Comparison of ENCODE assay signal across 8 mouse cellular contexts in the genomic region with DNA sequence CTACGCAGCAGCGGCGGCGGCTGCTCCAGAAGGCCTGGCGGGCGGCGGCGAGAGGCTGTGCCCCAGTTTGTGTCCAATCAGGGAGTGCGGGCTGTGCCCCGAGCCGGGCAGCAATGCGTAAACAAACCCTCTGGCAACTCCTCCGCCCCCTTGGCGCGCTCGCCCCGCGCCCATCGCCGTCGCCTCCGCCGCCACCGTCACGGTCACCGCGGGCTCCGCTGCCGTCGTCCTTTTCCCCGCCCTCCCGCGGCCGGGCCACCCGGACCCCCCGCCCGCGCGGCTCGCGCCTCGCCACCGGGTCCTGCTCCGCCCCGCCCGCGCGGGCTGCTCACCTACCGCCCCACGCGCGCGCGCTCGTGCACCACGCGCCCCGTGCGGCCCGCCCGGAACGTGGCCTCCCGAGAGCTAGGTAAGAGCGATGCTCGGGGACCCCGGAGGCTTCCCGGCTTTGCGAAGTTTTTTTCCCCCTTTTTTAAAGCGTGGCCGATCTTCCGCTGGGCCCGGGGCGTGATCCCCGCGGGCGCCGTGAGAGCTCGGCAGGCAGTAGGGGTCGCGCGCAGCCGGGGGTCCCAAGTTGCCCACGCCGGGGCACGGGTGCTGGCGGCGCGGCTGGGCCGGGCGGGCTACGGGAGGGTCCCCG. TPM values are rescaled to one million over a fixed set of nuclear protein-coding genes. Genes with fewer than 3 reads are reported as not detected.
A peak's percentile ranks its signal among the peaks of the same experiment; 100 is the strongest.
DNase-seq lines count a peak whose midpoint lies in the region; ATAC-seq and TF ChIP-seq lines count a peak whose summit lies in the region.

A gene (plus strand): TSS at position 149 of the 640 bp plus-strand sequence.

- WGBS in forebrain, embryonic 12.5 days, result under 1% methylated on average over 68 of the region's 92 CpGs
- WGBS in heart, postnatal 0 days, result under 1% methylated on average over 82 of the region's 92 CpGs
- WGBS in liver, embryonic 15.5 days (ENCODE audit: insufficient replicate concordance), result 1% methylated on average over 87 of the region's 92 CpGs
- WGBS in stomach, embryonic 14.5 days, result 0% methylated on average over 85 of the region's 92 CpGs

- H3K4me3 ChIP-seq in C2C12 (ENCODE audit: insufficient read depth, poor library complexity, severe bottlenecking), result peak within 1 kb of the TSS; percentile 65
- H3K4me3 ChIP-seq in brown adipose tissue, adult 24 weeks (ENCODE audit: insufficient read depth, low read depth, low read length), result peak within 1 kb of the TSS; percentile 85
- peak within 1 kb of the TSS; percentile 79 for H3K4me3 ChIP-seq in forebrain, embryonic 12.5 days (replicated peaks)
- H3K4me3 ChIP-seq in heart, postnatal 0 days (ENCODE audit: low read depth, low read length), result peak within 1 kb of the TSS; percentile 80
- H3K4me3 ChIP-seq in liver, embryonic 15.5 days (replicated peaks), result peak within 1 kb of the TSS; percentile 62
- peak within 1 kb of the TSS; percentile 70 for H3K4me3 ChIP-seq in stomach, embryonic 14.5 days (ENCODE audit: low read depth, low read length)

- H3K9ac ChIP-seq in forebrain, embryonic 12.5 days, result peak within 1 kb of the TSS; percentile 65
- H3K9ac ChIP-seq in heart, postnatal 0 days (replicated peaks; ENCODE audit: low read depth, low read length), result peak within 1 kb of the TSS; percentile 85
- H3K9ac ChIP-seq in liver, embryonic 15.5 days, result peak within 1 kb of the TSS; percentile 40; the same call in 1 of the 2 replicates
- peak within 1 kb of the TSS; percentile 36 for H3K9ac ChIP-seq in stomach, embryonic 14.5 days (replicated peaks; ENCODE audit: low read depth, low read length)

- no peaks in the 10 kb centered on the region for H3K4me1 ChIP-seq in brown adipose tissue, adult 24 weeks (ENCODE audit: control insufficient read depth, insufficient read depth, insufficient read length, low read length)
- peaks cover 5% of the 10 kb centered on the region for H3K4me1 ChIP-seq in forebrain, embryonic 12.5 days
- H3K4me1 ChIP-seq in heart, postnatal 0 days (ENCODE audit: control insufficient read depth, insufficient read depth), result no peaks in the 10 kb centered on the region
- peaks cover 7% of the 10 kb centered on the region for H3K4me1 ChIP-seq in liver, embryonic 15.5 days (replicated peaks)
- H3K4me1 ChIP-seq in stomach, embryonic 14.5 days (ENCODE audit: control insufficient read depth, insufficient read depth, low read length), result no peaks in the 10 kb centered on the region

- peak; percentile 84 for ATAC-seq in forebrain, embryonic 12.5 days (ENCODE audit: low FRiP score)
- ATAC-seq in heart, postnatal 0 days (ENCODE audit: insufficient read depth, low read depth), result peak; percentile 87
- peak; percentile 67 for ATAC-seq in liver, embryonic 15.5 days (ENCODE audit: insufficient read depth)
- ATAC-seq in stomach, embryonic 14.5 days (ENCODE audit: insufficient number of reproducible peaks, insufficient read depth, low FRiP score, low read depth), result peak; percentile 81

- no peaks in the 10 kb centered on the region for H3K36me3 ChIP-seq in C2C12 (ENCODE audit: control insufficient read depth, insufficient read depth)
- H3K36me3 ChIP-seq in forebrain, embryonic 12.5 days (replicated peaks), result no peaks in the 10 kb centered on the region
- no peaks in the 10 kb centered on the region for H3K36me3 ChIP-seq in heart, postnatal 0 days (replicated peaks; ENCODE audit: control insufficient read depth, insufficient read depth, low read length)
- H3K36me3 ChIP-seq in liver, embryonic 15.5 days (replicated peaks), result no peaks in the 10 kb centered on the region
- no peaks in the 10 kb centered on the region for H3K36me3 ChIP-seq in stomach, embryonic 14.5 days (ENCODE audit: control insufficient read depth, insufficient read depth, low read length)

- peak within 1 kb of the TSS; percentile 99 for H3K4me2 ChIP-seq in forebrain, embryonic 12.5 days
- peak within 1 kb of the TSS; percentile 94 for H3K4me2 ChIP-seq in heart, postnatal 0 days (ENCODE audit: low read depth, low read length)
- H3K4me2 ChIP-seq in liver, embryonic 15.5 days, result peak within 1 kb of the TSS; percentile 87
- H3K4me2 ChIP-seq in stomach, embryonic 14.5 days (replicated peaks; ENCODE audit: low read depth, low read length), result peak within 1 kb of the TSS; percentile 99

- H3K27me3 ChIP-seq in C2C12 (ENCODE audit: control insufficient read depth, insufficient read depth, insufficient read length), result no peaks in the 10 kb centered on the region
- H3K27me3 ChIP-seq in forebrain, embryonic 12.5 days, result peaks cover 44% of the 10 kb centered on the region
- no peaks in the 10 kb centered on the region; the same call in 1 of the 2 replicates for H3K27me3 ChIP-seq in heart, postnatal 0 days (ENCODE audit: control insufficient read depth, insufficient read depth, low read length)
- H3K27me3 ChIP-seq in liver, embryonic 15.5 days, result peaks cover 65% of the 10 kb centered on the region
- peaks cover 14% of the 10 kb centered on the region; the same call in 1 of the 2 replicates for H3K27me3 ChIP-seq in stomach, embryonic 14.5 days (ENCODE audit: control insufficient read depth, insufficient read depth, low read length)

- peak within 1 kb of the TSS; percentile 89 for H3ac ChIP-seq in C2C12 (ENCODE audit: control insufficient read depth, insufficient read length, low read depth)

- peaks cover 52% of the 10 kb centered on the region for H3K79me2 ChIP-seq in C2C12 (ENCODE audit: control insufficient read depth, insufficient read depth)

- DNase-seq in heart, postnatal 0 days (ENCODE audit: low spot score), result peak; percentile 78
- DNase-seq in kidney, postnatal 36 days, result peak; percentile 82 to 89
- peak; percentile 70 for DNase-seq in neural tube, embryonic 10.5 days (ENCODE audit: extremely low spot score, low spot score)

- no peak for TF ChIP-seq CTCF in C2C12 (IDR thresholded peaks at IDR 0.05; ENCODE audit: control insufficient read depth, insufficient read depth, insufficient read length)
- TF ChIP-seq CTCF in heart, postnatal 0 days (IDR thresholded peaks at IDR 0.05; ENCODE audit: low read depth), result no peak

- no peaks in the 10 kb centered on the region for H3K9me3 ChIP-seq in forebrain, embryonic 12.5 days
- no peaks in the 10 kb centered on the region for H3K9me3 ChIP-seq in heart, postnatal 0 days (replicated peaks; ENCODE audit: control insufficient read depth, low read length)
- H3K9me3 ChIP-seq in liver, embryonic 15.5 days (replicated peaks), result no peaks in the 10 kb centered on the region
- H3K9me3 ChIP-seq in stomach, embryonic 14.5 days (ENCODE audit: control insufficient read depth, low read depth, low read length), result no peaks in the 10 kb centered on the region

- no peak for TF ChIP-seq EP300 in heart, postnatal 0 days (IDR thresholded peaks at IDR 0.05; ENCODE audit: low read depth)

- H3K27ac ChIP-seq in brown adipose tissue, adult 24 weeks (replicated peaks; ENCODE audit: low read depth, low read length), result 0 out of 2 replicates have a peak within 1 kb of the TSS, but pooled peaks have one; percentile 12
- no peak within 1 kb of the TSS for H3K27ac ChIP-seq in forebrain, embryonic 12.5 days
- peak within 1 kb of the TSS; percentile 94 for H3K27ac ChIP-seq in heart, postnatal 0 days (ENCODE audit: low read depth)
- no peak within 1 kb of the TSS for H3K27ac ChIP-seq in liver, embryonic 15.5 days (replicated peaks)
- no peak within 1 kb of the TSS for H3K27ac ChIP-seq in stomach, embryonic 14.5 days (ENCODE audit: low read length)

- H3K79me3 ChIP-seq in C2C12 (ENCODE audit: low read depth), result peaks cover 25% of the 10 kb centered on the region

TF ChIP-seq in C2C12, 6 proteins besides CTCF, POLR2A, EP300 and RAD21:
- no peak for TF ChIP-seq USF1 (IDR thresholded peaks at IDR 0.05; ENCODE audit: low read depth)
- TF ChIP-seq MYOD1 (IDR thresholded peaks at IDR 0.05; ENCODE audit: control insufficient read depth, insufficient read length, low read depth), result no peak
- peak; percentile 8 for TF ChIP-seq MAX (IDR thresholded peaks at IDR 0.05)
- TF ChIP-seq CEBPB (IDR thresholded peaks at IDR 0.05; ENCODE audit: low read depth), result no peak
- no peak for TF ChIP-seq MYOG (IDR thresholded peaks at IDR 0.05; ENCODE audit: control insufficient read depth, extremely low read depth, insufficient read length)
- TF ChIP-seq FOSL1 (IDR thresholded peaks at IDR 0.05; ENCODE audit: insufficient read depth, low read length, poor library complexity, severe bottlenecking), result no peak
TF ChIP-seq in C2C12: peak in this region for 1.

RNA-seq across cellular contexts. Expression of the gene that starts here (rescaled TPM):
- polyA plus RNA-seq in C2C12 (2012; fragmentation: generic; extraction: Trizol), result 11.0 TPM
- polyA plus RNA-seq in brown adipose tissue, adult 24 weeks (2012; ENCODE audit: insufficient read depth, insufficient read length, missing spikeins), result 19.0 and 29.5 TPM in 2 replicates
- 20.0 and 21.3 TPM in 2 replicates for polyA plus RNA-seq in forebrain, embryonic 12.5 days (2016; fragmentation: Nextera tagmentation; extraction: Ambion mirVana)
- 19.2 and 34.3 TPM in 2 replicates for total RNA-seq in heart, postnatal 0 days (2014; rRNA removed; ENCODE audit: low replicate concordance)
- 56.5 and 66.6 TPM in 2 replicates for polyA plus RNA-seq in heart, postnatal 0 days (2015; fragmentation: Nextera tagmentation; extraction: Ambion mirVana)
- polyA plus RNA-seq in liver, embryonic 15.5 days (2015; fragmentation: Nextera tagmentation; extraction: Ambion mirVana), result 22.2 and 22.9 TPM in 2 replicates
- polyA plus RNA-seq in stomach, embryonic 14.5 days (2014; fragmentation: Nextera tagmentation; extraction: Ambion mirVana), result 10.2 and 13.0 TPM in 2 replicates

Comparison
In these comparisons a context has a peak if more than half of its experiments do, and no peak if none do; other contexts are left out.
1. H3K27ac ChIP-seq: peak in brown adipose tissue, adult 24 weeks (single experiment) and heart, postnatal 0 days (single experiment); none in forebrain, embryonic 12.5 days (single experiment), liver, embryonic 15.5 days (single experiment) and stomach, embryonic 14.5 days (single experiment).
2. Peak in every context shown above with its lines, with median percentiles within 50 percentile points of each other: H3K4me3 ChIP-seq, ATAC-seq, H3K4me2 ChIP-seq, H3K9ac ChIP-seq and DNase-seq.